Comparison of ENCODE assay signal across 8 mouse cellular contexts in genomic region chr6:48594043-48594738, GRCm38 (mm10). TPM values are rescaled to one million over a fixed set of nuclear protein-coding genes. Genes with fewer than 3 reads are reported as not detected.
A peak's percentile ranks its signal among the peaks of the same experiment; 100 is the strongest.
DNase-seq lines count a peak whose midpoint lies in the region; ATAC-seq and TF ChIP-seq lines count a peak whose summit lies in the region.

No protein-coding gene starts in this region.

- H3K27ac ChIP-seq in heart, embryonic 10.5 days, result peak overlapping the region; percentile 97
- peak overlapping the region; percentile 94 for H3K27ac ChIP-seq in kidney, embryonic 16.5 days (ENCODE audit: low read length)
- H3K27ac ChIP-seq in small intestine, adult 2 months (ENCODE audit: insufficient read depth, low read depth, low read length), result peak overlapping the region; percentile 29

- WGBS in heart, embryonic 10.5 days, result 2% methylated on average over 34 of the region's 41 CpGs
- WGBS in kidney, embryonic 16.5 days, result 2% methylated on average over 41 of the region's 41 CpGs
- 2% methylated on average over 40 of the region's 41 CpGs for WGBS in small intestine, adult 2 months

- peak overlapping the region; percentile 93 for H3K9ac ChIP-seq in kidney, embryonic 16.5 days (replicated peaks; ENCODE audit: low read length)

- H3K27me3 ChIP-seq in heart, embryonic 10.5 days (ENCODE audit: insufficient read depth, poor library complexity, severe bottlenecking), result no peaks in the 10 kb centered on the region
- no peaks in the 10 kb centered on the region for H3K27me3 ChIP-seq in kidney, embryonic 16.5 days (ENCODE audit: insufficient read depth, low read length)
- H3K27me3 ChIP-seq in small intestine, adult 2 months (ENCODE audit: control insufficient read depth, insufficient read depth, low read length), result no peaks in the 10 kb centered on the region

- TF ChIP-seq CTCF in small intestine, adult 2 months (IDR thresholded peaks at IDR 0.05; ENCODE audit: extremely low read depth, insufficient read length, insufficient replicate concordance, low read depth, low read length), result no peak

- H3K4me1 ChIP-seq in heart, embryonic 10.5 days, result peaks cover 33% of the 10 kb centered on the region
- peaks cover 28% of the 10 kb centered on the region for H3K4me1 ChIP-seq in kidney, embryonic 16.5 days (ENCODE audit: insufficient read depth, low read length)
- peaks cover 9% of the 10 kb centered on the region; the same call in 1 of the 2 replicates for H3K4me1 ChIP-seq in small intestine, adult 2 months (ENCODE audit: control insufficient read depth, insufficient read depth, insufficient read length, low read length)

- peak overlapping the region; percentile 82 for H3K4me3 ChIP-seq in heart, embryonic 10.5 days
- H3K4me3 ChIP-seq in kidney, embryonic 16.5 days (ENCODE audit: low read length), result peak overlapping the region; percentile 73
- peak overlapping the region; percentile 93 for H3K4me3 ChIP-seq in small intestine, adult 2 months (ENCODE audit: low read depth, low read length)

- peaks cover 43% of the 10 kb centered on the region for H3K36me3 ChIP-seq in heart, embryonic 10.5 days
- peaks cover 39% of the 10 kb centered on the region for H3K36me3 ChIP-seq in kidney, embryonic 16.5 days (ENCODE audit: insufficient read depth, low read length)
- peaks cover 8% of the 10 kb centered on the region for H3K36me3 ChIP-seq in small intestine, adult 2 months (ENCODE audit: control insufficient read depth, insufficient read depth, low read length)

- no peak for TF ChIP-seq POLR2A in small intestine, adult 2 months (IDR thresholded peaks at IDR 0.05; ENCODE audit: low read depth, low read length)

- peaks cover 22% of the 10 kb centered on the region for H3K9me3 ChIP-seq in heart, embryonic 10.5 days
- peaks cover 24% of the 10 kb centered on the region for H3K9me3 ChIP-seq in kidney, embryonic 16.5 days (ENCODE audit: low read length)

- peak overlapping the region; percentile 81 for H3K4me2 ChIP-seq in kidney, embryonic 16.5 days (replicated peaks; ENCODE audit: low read depth, low read length)

- peak; percentile 32 to 56 for DNase-seq in cerebellum, postnatal 4 days (ENCODE audit: low spot score in 2 of 2)
- DNase-seq in cerebellum, postnatal 10 days, result no peak
- peak; percentile 75 for DNase-seq in embryo, embryonic 10 days (ENCODE audit: low spot score)
- DNase-seq in heart, embryonic 10.5 days (ENCODE audit: low spot score), result no peak
- DNase-seq in lung, postnatal 10 days, result peak; percentile 60

- peak; percentile 66 for ATAC-seq in CD4-positive, CD25-positive, alpha-beta regulatory T cell, adult 4 months
- peak; percentile 64 for ATAC-seq in kidney, embryonic 16.5 days (ENCODE audit: low FRiP score, low TSS enrichment)

RNA-seq across cellular contexts. Expression of gene Gm44965, which starts 0.5 kb away (rescaled TPM):
- not detected for polyA plus RNA-seq in CD4-positive, CD25-positive, alpha-beta regulatory T cell, adult 4 months (2017; shearing (Covaris generic))
- 0.49 TPM in 1 of 2 replicates, not detected in the other for polyA plus RNA-seq in heart, embryonic 10.5 days (2016; fragmentation: Nextera tagmentation; extraction: Ambion mirVana)
- 0.69 TPM in 1 of 2 replicates, not detected in the other for polyA plus RNA-seq in kidney, embryonic 16.5 days (2015; fragmentation: Nextera tagmentation; extraction: Ambion mirVana)
- not detected in 2 replicates for polyA plus RNA-seq in small intestine, adult 2 months (2012; rRNA removed)

RNA-seq across cellular contexts. Expression of gene Repin1, which starts 0.5 kb away (rescaled TPM):
- polyA plus RNA-seq in CD4-positive, CD25-positive, alpha-beta regulatory T cell, adult 4 months (2017; shearing (Covaris generic)), result 1 to 10 TPM in 1 of 2 experiments, under 1 TPM in 1; 1.00 to 1.9 TPM
- 31.9 and 33.2 TPM in 2 replicates for polyA plus RNA-seq in heart, embryonic 10.5 days (2016; fragmentation: Nextera tagmentation; extraction: Ambion mirVana)
- polyA plus RNA-seq in kidney, embryonic 16.5 days (2015; fragmentation: Nextera tagmentation; extraction: Ambion mirVana), result 52.9 and 59.3 TPM in 2 replicates
- 8.1 and 10.2 TPM in 2 replicates for polyA plus RNA-seq in small intestine, adult 2 months (2012; rRNA removed)

RNA-seq across cellular contexts. Expression of gene Gm45021, which starts 4.8 kb away (rescaled TPM):
- polyA plus RNA-seq in CD4-positive, CD25-positive, alpha-beta regulatory T cell, adult 4 months (2017; shearing (Covaris generic)), result not detected
- polyA plus RNA-seq in heart, embryonic 10.5 days (2016; fragmentation: Nextera tagmentation; extraction: Ambion mirVana), result not detected in 2 replicates
- polyA plus RNA-seq in kidney, embryonic 16.5 days (2015; fragmentation: Nextera tagmentation; extraction: Ambion mirVana), result not detected in 2 replicates
- not detected in 2 replicates for polyA plus RNA-seq in small intestine, adult 2 months (2012; rRNA removed)

RNA-seq across cellular contexts. Expression of gene Zfp775, which starts 7.7 kb away (rescaled TPM):
- 10 to 100 TPM in 1 of 2 experiments, 1 to 10 TPM in 1; 5.8 to 10.0 TPM for polyA plus RNA-seq in CD4-positive, CD25-positive, alpha-beta regulatory T cell, adult 4 months (2017; shearing (Covaris generic))
- polyA plus RNA-seq in heart, embryonic 10.5 days (2016; fragmentation: Nextera tagmentation; extraction: Ambion mirVana), result 7.7 and 8.9 TPM in 2 replicates
- 7.5 and 9.3 TPM in 2 replicates for polyA plus RNA-seq in kidney, embryonic 16.5 days (2015; fragmentation: Nextera tagmentation; extraction: Ambion mirVana)
- polyA plus RNA-seq in small intestine, adult 2 months (2012; rRNA removed), result 1.9 and 3.1 TPM in 2 replicates

RNA-seq across cellular contexts. Expression of gene Rarres2, which starts 21.6 kb away (rescaled TPM):
- under 1 TPM in 1 of 2 experiments, not detected in 1; 0.55 TPM for polyA plus RNA-seq in CD4-positive, CD25-positive, alpha-beta regulatory T cell, adult 4 months (2017; shearing (Covaris generic))
- 10.5 and 18.2 TPM in 2 replicates for polyA plus RNA-seq in heart, embryonic 10.5 days (2016; fragmentation: Nextera tagmentation; extraction: Ambion mirVana)
- polyA plus RNA-seq in kidney, embryonic 16.5 days (2015; fragmentation: Nextera tagmentation; extraction: Ambion mirVana), result 64.5 and 76.1 TPM in 2 replicates
- 28.4 and 39.8 TPM in 2 replicates for polyA plus RNA-seq in small intestine, adult 2 months (2012; rRNA removed)

Comparison
In these comparisons a context has a peak if more than half of its experiments do, and no peak if none do; other contexts are left out.
1. DNase-seq: peak in cerebellum, postnatal 4 days (2 of 2), embryo, embryonic 10 days (single experiment) and lung, postnatal 10 days (single experiment); none in cerebellum, postnatal 10 days (0 of 2) and heart, embryonic 10.5 days (single experiment).
2. H3K27ac ChIP-seq: peak in every context shown above with its lines; median percentile 97 in heart, embryonic 10.5 days; 94 in kidney, embryonic 16.5 days; 29 in small intestine, adult 2 months.
3. Peak in every context shown above with its lines, with median percentiles within 50 percentile points of each other: H3K4me3 ChIP-seq.